Mouse (Mus musculus): Measurements from ENCODE around the gene Greb1.

- TF ChIP-seq MAX (IDR thresholded peaks at IDR 0.05; ENCODE audit: low read depth), result no peak
- no peak for TF ChIP-seq USF1 (IDR thresholded peaks at IDR 0.05; ENCODE audit: low read depth)
- TF ChIP-seq REST (IDR thresholded peaks at IDR 0.05; ENCODE audit: insufficient read depth, insufficient read length), result no peak
- no peak for TF ChIP-seq POLR2A (IDR thresholded peaks at IDR 0.05; ENCODE audit: insufficient read length, low read depth)
- TF ChIP-seq POLR2AphosphoS2 (IDR thresholded peaks at IDR 0.05; ENCODE audit: insufficient read length, low read depth), result no peak
- TF ChIP-seq CEBPB (IDR thresholded peaks at IDR 0.05; ENCODE audit: insufficient read depth, poor library complexity, severe bottlenecking), result no peak
- TF ChIP-seq MYOG (IDR thresholded peaks at IDR 0.05; ENCODE audit: control insufficient read depth in 1 of 3, insufficient read depth in 1 of 3, insufficient read length in 2 of 3, low read depth in 2 of 3), result no peak
- TF ChIP-seq E2F4 (IDR thresholded peaks at IDR 0.05; ENCODE audit: insufficient read depth), result no peak
These were observed 32.4 kb downstream of the Greb1 start for GRCm38 (mm10) chr12:16768251-16768650.

All from myocyte (in vitro differentiated cells).